Mouse (Mus musculus): ENCODE measurements around the gene Sox5. TPM values are rescaled to one million over a fixed set of nuclear protein-coding genes. Genes with fewer than 3 reads are reported as not detected.

Sox5 gene
- polyA plus RNA-seq, 2 experiments, result 1.6 to 1.7 TPM

DNA sequence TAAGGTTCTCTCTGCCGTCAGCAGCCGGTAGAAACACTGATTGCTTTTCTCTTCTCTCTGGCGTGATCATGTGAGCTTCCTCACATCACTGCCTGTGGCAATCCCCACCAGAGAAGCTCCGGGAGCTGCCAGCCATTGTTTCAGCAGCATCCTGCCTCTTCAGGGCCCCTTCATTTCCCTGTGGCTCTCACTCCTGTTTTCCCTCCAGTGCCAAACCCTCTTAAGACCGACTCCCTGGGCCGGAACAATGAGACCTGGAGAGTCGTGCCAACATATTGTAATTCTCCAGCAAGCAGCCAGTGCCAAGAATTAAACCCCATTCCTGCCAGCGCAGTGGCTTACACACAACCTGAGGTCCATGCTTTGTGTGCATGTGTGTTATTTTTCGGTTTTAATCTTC lies 736.3 kb downstream of the Sox5 start:
- Histone ChIP-seq H3K4me2 (ENCODE audit: low read depth) (no peak overlapping the region), H3K9me3 (ENCODE audit: control insufficient read depth, low read length) (no peaks in the 10 kb centered on the region), H3K4me1 (replicated peaks; ENCODE audit: control insufficient read depth in 2 of 2, insufficient read depth in 2 of 2, low read length in 1 of 2) (0 out of 4 replicates have a peak, but pooled peaks cover 0 to 3% of the 10 kb centered on the region in 2 experiments), H3K4me3 (ENCODE audit: insufficient read depth in 1 of 2, low read depth in 2 of 2, low read length in 2 of 2) (no peak overlapping the region), H3K9ac (replicated peaks) (no peak overlapping the region), H3K27me3 (ENCODE audit: control insufficient read depth, insufficient read depth, low read length) (no peaks in the 10 kb centered on the region), H3K27ac (no peak overlapping the region), H3K36me3 (replicated peaks; ENCODE audit: control insufficient read depth, insufficient read depth, low read depth) (no peaks in the 10 kb centered on the region)
- ATAC-seq (ENCODE audit: insufficient read depth) (no peak), DNase-seq (ENCODE audit: low read depth in 3 of 3, low spot score in 3 of 3) (no peak)
- TF ChIP-seq EP300 (IDR thresholded peaks at IDR 0.05; ENCODE audit: low read depth) (no peak), CTCF (IDR thresholded peaks at IDR 0.05; ENCODE audit: low read depth) (no peak)
- 54% methylated on average over 9 of the region's 9 CpGs for WGBS (ENCODE audit: insufficient replicate concordance)

DNA sequence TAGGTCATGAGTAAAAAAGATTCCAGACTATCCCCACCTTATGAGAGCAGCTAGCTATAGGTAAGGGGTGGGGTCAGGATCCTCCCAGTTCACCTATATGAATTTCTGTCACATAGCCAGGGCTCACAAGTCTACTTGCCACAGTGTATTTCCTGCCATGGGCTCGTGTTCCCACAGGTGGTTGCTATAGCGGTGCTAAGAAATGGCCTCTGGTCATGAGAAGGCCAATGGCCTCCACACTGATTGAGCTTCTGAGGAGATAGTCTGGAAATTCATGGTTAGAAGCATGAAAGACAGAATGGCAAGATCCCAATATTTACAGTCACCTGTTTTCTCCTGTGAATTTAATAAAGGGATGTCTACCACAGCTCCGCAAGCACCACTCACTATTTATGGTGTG lies 737.4 kb downstream of the Sox5 start:
- H3K9ac ChIP-seq (replicated peaks), result no peak overlapping the region
- 0 out of 4 replicates have a peak, but pooled peaks cover 0 to 3% of the 10 kb centered on the region in 2 experiments for H3K4me1 ChIP-seq (replicated peaks; ENCODE audit: control insufficient read depth in 2 of 2, insufficient read depth in 2 of 2, low read length in 1 of 2)
- 71% methylated on average over 3 of the region's 3 CpGs for WGBS (ENCODE audit: insufficient replicate concordance)
- no peak overlapping the region for H3K4me3 ChIP-seq (ENCODE audit: insufficient read depth in 1 of 2, low read depth in 2 of 2, low read length in 2 of 2)
- H3K27me3 ChIP-seq (ENCODE audit: control insufficient read depth, insufficient read depth, low read length), result no peaks in the 10 kb centered on the region
- no peak overlapping the region for H3K4me2 ChIP-seq (ENCODE audit: low read depth)
- DNase-seq (ENCODE audit: low read depth in 3 of 3, low spot score in 3 of 3), result no peak
- no peaks in the 10 kb centered on the region for H3K36me3 ChIP-seq (replicated peaks; ENCODE audit: control insufficient read depth, insufficient read depth, low read depth)
- no peak for TF ChIP-seq CTCF (IDR thresholded peaks at IDR 0.05; ENCODE audit: low read depth)
- TF ChIP-seq EP300 (IDR thresholded peaks at IDR 0.05; ENCODE audit: low read depth), result no peak
- H3K9me3 ChIP-seq (ENCODE audit: control insufficient read depth, low read length), result no peaks in the 10 kb centered on the region
- no peak for ATAC-seq (ENCODE audit: insufficient read depth)
- no peak overlapping the region for H3K27ac ChIP-seq

GRCm38 (mm10) chr6:144042936-144043335 lies 738.8 kb downstream of the Sox5 start:
- ATAC-seq (ENCODE audit: insufficient read depth) (no peak), DNase-seq (ENCODE audit: low read depth in 3 of 3, low spot score in 3 of 3) (no peak)
- no peak overlapping the region for H3K4me2 ChIP-seq (ENCODE audit: low read depth)

DNA sequence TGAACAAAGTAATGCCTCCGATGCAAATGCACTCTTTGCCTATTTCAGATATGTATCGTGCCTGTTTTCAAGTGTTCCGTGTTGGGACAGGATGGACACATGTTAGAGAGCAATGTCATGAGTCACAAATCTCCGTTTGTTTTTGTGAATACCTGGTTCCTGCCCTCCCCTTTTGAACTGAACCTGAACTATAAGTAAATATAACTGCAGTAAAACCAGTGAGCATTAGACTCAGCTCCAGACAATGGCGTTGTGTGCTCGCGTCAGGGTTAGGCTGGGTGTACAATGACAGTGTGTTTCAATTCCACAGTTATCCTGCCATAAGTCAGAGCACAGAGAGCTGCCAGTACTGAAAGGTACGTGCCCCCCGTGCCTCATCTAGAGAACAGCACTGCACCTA lies 739.8 kb downstream of the Sox5 start:
- ATAC-seq (ENCODE audit: insufficient read depth) (no peak), DNase-seq (ENCODE audit: low read depth in 3 of 3, low spot score in 3 of 3) (no peak)
- Histone ChIP-seq H3K4me3 (ENCODE audit: insufficient read depth in 1 of 2, low read depth in 2 of 2, low read length in 2 of 2) (no peak overlapping the region), H3K36me3 (replicated peaks; ENCODE audit: control insufficient read depth, insufficient read depth, low read depth) (no peaks in the 10 kb centered on the region), H3K4me2 (ENCODE audit: low read depth) (no peak overlapping the region), H3K9ac (replicated peaks) (no peak overlapping the region), H3K27me3 (ENCODE audit: control insufficient read depth, insufficient read depth, low read length) (no peaks in the 10 kb centered on the region), H3K9me3 (ENCODE audit: control insufficient read depth, low read length) (no peaks in the 10 kb centered on the region), H3K4me1 (replicated peaks; ENCODE audit: control insufficient read depth in 2 of 2, insufficient read depth in 2 of 2, low read length in 1 of 2) (0 out of 4 replicates have a peak, but pooled peaks cover 0 to 3% of the 10 kb centered on the region in 2 experiments), H3K27ac (no peak overlapping the region)
- WGBS (ENCODE audit: insufficient replicate concordance), result 66% methylated on average over 9 of the region's 9 CpGs
- TF ChIP-seq EP300 (IDR thresholded peaks at IDR 0.05; ENCODE audit: low read depth) (no peak), CTCF (IDR thresholded peaks at IDR 0.05; ENCODE audit: low read depth) (no peak)

More at GRCm38 (mm10) chr6:144042936-144043335, 738.8 kb downstream of the Sox5 start:
- no peaks in the 10 kb centered on the region for H3K9me3 ChIP-seq (ENCODE audit: control insufficient read depth, low read length)
- H3K4me1 ChIP-seq (replicated peaks; ENCODE audit: control insufficient read depth in 2 of 2, insufficient read depth in 2 of 2, low read length in 1 of 2), result 0 out of 4 replicates have a peak, but pooled peaks cover 0 to 3% of the 10 kb centered on the region in 2 experiments
- TF ChIP-seq CTCF (IDR thresholded peaks at IDR 0.05; ENCODE audit: low read depth) (no peak), EP300 (IDR thresholded peaks at IDR 0.05; ENCODE audit: low read depth) (no peak)
- no peak overlapping the region for H3K9ac ChIP-seq (replicated peaks)
- H3K27ac ChIP-seq, result no peak overlapping the region
- H3K36me3 ChIP-seq (replicated peaks; ENCODE audit: control insufficient read depth, insufficient read depth, low read depth), result no peaks in the 10 kb centered on the region
- no peaks in the 10 kb centered on the region for H3K27me3 ChIP-seq (ENCODE audit: control insufficient read depth, insufficient read depth, low read length)
- 54% methylated on average over 5 of the region's 5 CpGs for WGBS (ENCODE audit: insufficient replicate concordance)
- H3K4me3 ChIP-seq (ENCODE audit: insufficient read depth in 1 of 2, low read depth in 2 of 2, low read length in 2 of 2), result no peak overlapping the region

- no peak overlapping the region for H3K4me2 ChIP-seq (ENCODE audit: low read depth)
- no peaks in the 10 kb centered on the region for H3K27me3 ChIP-seq (ENCODE audit: control insufficient read depth, insufficient read depth, low read length)
- no peak overlapping the region for H3K27ac ChIP-seq
- H3K4me1 ChIP-seq (replicated peaks; ENCODE audit: control insufficient read depth in 2 of 2, insufficient read depth in 2 of 2, low read length in 1 of 2), result 0 out of 4 replicates have a peak, but pooled peaks cover 0 to 3% of the 10 kb centered on the region in 2 experiments
- ATAC-seq (ENCODE audit: insufficient read depth) (no peak), DNase-seq (ENCODE audit: low read depth in 3 of 3, low spot score in 3 of 3) (no peak)
- H3K4me3 ChIP-seq (ENCODE audit: insufficient read depth in 1 of 2, low read depth in 2 of 2, low read length in 2 of 2), result no peak overlapping the region
- 55% methylated on average over 5 of the region's 5 CpGs for WGBS (ENCODE audit: insufficient replicate concordance)
- no peak for TF ChIP-seq CTCF (IDR thresholded peaks at IDR 0.05; ENCODE audit: low read depth)
- TF ChIP-seq EP300 (IDR thresholded peaks at IDR 0.05; ENCODE audit: low read depth), result no peak
- no peak overlapping the region for H3K9ac ChIP-seq (replicated peaks)
- H3K9me3 ChIP-seq (ENCODE audit: control insufficient read depth, low read length), result no peaks in the 10 kb centered on the region
- no peaks in the 10 kb centered on the region for H3K36me3 ChIP-seq (replicated peaks; ENCODE audit: control insufficient read depth, insufficient read depth, low read depth)
Measured at GRCm38 (mm10) chr6:144041188-144041587, 740.6 kb downstream of the Sox5 start.

Measured in liver, embryonic 14.5 days (tissue).